Mouse (Mus musculus) frontal cortex, postnatal 10 days (tissue): ENCODE results near the gene Odf3l1.

Source experiments
- DNase-seq, 2 experiments: peaks; one replicate each; pipeline ENCODE4 v3.0.0; 2022; ENCODE audit warnings: low spot score in 2 of 2, mixed read lengths in 1 of 2

Odf3l1 gene

GRCm38 (mm10) chr9:56847523-56847922 lies 17.0 kb downstream of the Odf3l1 start:
- DNase-seq: peak; percentile 56 to 74

GRCm38 (mm10) chr9:56844644-56845043 lies 19.8 kb downstream of the Odf3l1 start:
- DNase-seq: no peak

- DNase-seq: peak in 1 of 2 experiments; percentile 64
Measured at GRCm38 (mm10) chr9:56843679-56844188, 20.7 kb downstream of the Odf3l1 start.

DNA sequence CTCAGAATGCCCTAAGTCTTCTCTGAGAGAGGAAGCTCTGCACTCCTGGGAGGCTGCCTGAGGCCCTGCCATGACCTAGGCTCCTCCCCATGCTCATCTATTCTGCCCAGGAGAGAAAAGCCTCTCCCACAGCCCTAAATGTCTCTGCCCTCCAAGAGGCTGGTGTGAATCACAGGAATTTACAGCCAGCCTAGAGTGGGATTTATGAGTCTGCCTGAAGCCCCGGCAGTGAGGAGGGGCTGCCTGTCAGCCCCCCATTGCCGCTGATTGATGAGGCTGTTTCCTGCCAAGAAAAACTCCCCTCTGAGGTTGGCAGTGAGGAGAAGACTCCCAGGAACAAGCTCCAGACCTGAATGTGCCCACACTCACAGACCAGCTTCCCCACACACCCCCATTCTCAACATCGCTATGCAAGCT lies 22.2 kb downstream of the Odf3l1 start:
- no peak for DNase-seq

DNA sequence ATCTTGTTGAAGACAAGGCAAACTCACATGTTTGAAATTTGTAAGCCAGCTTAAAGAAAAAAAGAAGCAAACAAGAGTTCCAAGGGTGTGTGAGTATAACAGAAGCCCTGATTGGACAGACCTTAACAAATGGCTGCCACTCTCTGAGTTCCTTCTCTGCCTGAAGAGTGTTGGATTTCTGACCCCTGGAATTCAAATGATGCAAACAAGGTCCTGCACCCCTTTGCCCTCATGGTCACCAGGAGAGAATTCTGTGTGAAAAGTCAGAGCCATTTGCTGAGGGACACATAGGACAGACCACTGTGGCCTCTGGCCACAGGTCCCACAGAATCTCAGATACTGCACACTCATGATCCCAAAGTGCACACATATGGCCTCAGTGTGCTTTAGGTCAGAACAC lies 22.6 kb downstream of the Odf3l1 start:
- no peak for DNase-seq

- DNase-seq: no peak
Measured at GRCm38 (mm10) chr9:56840721-56841120, 23.8 kb downstream of the Odf3l1 start.

DNA sequence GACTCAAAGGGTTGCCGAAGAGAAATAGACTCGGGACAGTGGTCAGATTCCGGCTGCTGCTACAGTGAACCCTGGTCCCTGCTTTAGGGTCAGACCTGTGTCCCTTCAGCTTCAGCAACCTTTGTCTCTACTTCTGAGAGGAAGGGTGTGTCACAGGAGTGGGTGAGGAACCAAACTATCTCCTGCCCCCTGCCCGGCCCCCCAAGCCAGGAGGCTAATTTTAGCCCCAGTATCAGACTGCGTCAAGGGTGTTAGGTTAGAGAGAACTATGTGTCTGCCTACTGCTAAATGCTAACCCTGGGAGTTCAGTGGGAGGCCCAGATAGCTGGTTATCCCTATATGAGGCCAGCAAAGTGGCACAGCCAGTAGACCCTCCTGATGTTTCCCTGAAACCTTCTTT lies 29.3 kb downstream of the Odf3l1 start:
- no peak for DNase-seq

DNA sequence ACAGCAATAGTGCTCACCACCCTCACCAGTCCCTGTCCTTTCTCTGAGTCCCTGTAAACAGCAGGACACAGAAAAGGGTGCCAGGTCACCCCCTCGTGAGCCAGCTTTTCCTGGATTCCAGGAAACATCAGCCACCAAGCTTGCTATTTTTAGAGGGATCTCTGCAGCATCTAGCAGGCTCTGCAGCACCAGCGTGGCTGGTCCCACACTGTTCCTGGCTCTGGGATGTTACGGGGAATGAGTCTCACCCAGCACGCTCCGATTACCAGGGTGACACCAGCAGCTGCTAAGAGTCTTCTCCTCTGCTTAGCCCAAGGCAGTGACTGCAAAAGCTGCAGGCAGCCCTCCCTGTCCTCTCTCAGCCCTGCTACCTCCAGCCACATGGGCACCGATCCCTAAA lies 31.6 kb downstream of the Odf3l1 start:
- DNase-seq: no peak

DNA sequence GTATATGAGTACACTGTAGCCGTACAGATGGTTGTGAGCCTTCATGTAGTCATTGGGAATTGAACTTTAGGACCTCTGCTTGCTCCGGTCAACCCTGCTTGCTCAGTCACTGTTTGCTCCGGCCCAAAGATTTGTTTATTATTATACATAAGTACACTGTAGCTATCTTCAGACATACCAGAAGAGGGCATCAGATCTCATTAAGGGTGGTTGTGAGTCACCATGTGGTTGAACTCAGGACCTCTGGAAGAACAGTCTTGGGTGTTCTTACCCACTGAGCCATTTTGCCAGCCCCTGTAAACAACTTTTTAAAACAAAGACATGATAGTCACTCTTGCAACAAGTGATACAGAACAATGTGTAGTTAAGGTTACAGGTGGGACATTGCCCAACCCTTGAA lies 32.6 kb downstream of the Odf3l1 start:
- DNase-seq: no peak

DNA sequence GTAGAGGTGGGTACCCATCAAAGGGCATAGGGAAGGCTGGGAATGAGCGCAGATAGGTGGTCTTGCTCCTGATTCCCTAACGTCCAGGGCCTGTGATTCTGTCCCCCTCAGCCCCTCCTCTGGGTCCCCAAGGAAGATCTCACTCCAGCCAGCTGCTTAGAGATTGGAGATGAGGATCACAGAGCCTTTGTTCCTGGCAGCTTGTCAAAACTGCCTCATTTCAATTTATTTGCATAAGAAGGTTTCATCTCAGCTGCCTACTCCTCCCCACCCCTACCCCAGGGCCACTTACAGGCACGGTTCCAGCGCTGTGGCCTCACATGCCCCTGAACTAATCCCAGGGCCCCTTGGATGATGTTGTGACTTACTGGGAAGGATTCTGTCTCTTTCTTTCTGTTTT lies 34.3 kb downstream of the Odf3l1 start:
- DNase-seq: peak in 1 of 2 experiments; percentile 39

DNA sequence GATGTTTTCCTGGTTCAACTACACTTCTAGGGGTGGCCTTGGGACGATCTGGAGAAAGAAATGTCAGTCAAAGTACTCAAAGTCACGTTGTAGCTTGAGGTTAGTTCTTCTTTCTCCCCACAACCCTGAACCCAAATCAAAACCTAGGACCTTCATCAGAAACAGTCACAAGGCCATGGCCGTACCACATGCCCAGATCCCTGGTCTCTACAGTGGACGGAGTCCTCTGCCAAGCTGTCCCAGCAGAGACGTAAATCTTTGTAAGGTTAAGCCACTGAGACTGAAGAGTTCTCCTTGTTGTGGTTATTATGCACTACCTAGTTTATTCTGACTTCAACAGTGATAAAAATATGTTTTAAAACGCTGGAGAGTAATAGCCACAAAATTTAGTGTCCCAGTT lies 35.6 kb downstream of the Odf3l1 start:
- DNase-seq: no peak

- no peak for DNase-seq
Measured at GRCm38 (mm10) chr9:56828146-56828545, 36.3 kb downstream of the Odf3l1 start.

DNA sequence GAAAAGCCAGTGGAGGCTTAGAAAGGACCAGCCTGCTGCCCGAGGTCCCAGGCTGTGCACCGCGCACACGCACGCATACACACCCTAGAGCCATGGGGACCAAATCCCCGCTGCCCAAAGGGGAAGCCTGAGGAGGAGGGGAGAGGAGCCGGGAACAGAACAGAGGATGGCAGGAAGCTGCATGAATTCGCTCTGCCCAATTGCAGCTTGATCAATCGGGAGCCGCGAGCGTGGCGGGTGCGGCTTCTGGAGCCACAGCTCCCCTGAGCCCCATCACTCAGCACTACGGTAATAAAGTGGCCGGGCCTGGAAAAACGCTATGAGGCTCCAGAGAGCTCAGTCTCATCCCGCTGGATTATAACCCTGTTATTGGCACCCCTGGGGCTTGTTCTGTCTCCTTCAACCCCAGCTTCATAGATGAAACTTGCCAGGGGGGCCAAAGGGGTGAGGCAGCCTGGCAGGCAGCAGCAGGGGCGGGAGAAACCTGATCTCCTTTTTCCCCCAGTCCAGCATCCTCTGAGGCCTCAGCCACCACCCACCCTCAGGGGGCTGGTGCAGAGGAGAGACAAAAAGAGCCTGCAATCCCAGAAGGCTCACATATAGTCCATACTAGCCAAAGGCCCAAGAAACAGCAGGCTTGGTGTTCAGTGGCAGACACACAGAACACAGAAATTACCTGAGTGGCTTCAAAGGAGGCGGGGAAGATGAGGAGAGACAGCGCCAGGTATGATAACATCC lies 38.8 kb downstream of the Odf3l1 start:
- DNase-seq: no peak

- DNase-seq: no peak
Measured at GRCm38 (mm10) chr9:56824900-56825299, 39.6 kb downstream of the Odf3l1 start.

- no peak for DNase-seq
Measured at GRCm38 (mm10) chr9:56810916-56811315, 53.6 kb downstream of the Odf3l1 start.

DNA sequence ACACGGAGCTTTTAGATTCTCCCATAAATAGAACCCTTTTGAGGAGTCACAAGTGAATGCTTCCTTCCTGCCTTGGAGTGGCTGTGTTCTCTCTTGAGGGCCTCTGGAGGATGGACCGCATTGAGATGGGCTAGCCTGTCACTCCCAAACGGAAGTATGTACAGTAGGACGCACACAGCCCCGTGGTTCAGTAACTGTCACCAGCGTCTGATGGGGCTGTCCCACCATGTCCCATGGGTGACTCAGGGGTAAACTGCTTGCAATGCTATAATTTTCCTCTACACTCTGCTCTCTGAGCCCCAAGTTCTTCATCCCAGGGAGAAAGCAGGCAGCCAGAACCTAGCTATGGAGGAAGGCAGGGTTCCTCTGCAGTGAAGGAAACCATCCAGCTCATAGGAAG lies 56.5 kb downstream of the Odf3l1 start:
- no peak for DNase-seq

DNA sequence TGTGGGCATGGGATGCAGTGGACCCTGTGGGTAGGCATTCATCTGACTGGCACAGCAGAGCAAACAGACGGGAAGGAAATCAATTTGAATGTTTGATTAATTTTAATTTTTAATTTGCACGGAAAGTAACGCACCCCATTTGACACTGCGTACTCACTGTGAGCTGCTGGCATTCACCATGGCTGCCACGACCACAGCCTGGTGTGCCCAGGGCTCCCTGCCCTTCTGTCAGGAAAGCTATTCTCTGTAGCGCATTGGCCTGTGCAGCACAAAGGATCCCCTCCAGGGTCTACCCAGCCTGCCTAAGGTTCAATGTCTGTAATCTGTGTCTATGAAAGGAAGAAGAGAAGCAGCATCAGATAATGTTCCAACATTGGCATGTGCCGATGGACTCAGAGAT lies 61.3 kb downstream of the Odf3l1 start:
- no peak for DNase-seq
